Mouse (Mus musculus): ENCODE measurements at regions not wholly inside any gene's neighbourhood (a gene's known extent, or its start where the extent isn't known, plus 50 kb on each side); places are given as distances from the start of the nearest gene placed in this dataset.

GRCm38 (mm10) chr7:95787543-95787942 lies 383.5 kb upstream of the Tenm4 start:
- TF ChIP-seq CTCF (IDR thresholded peaks at IDR 0.05; ENCODE audit: control insufficient read depth, insufficient read depth, insufficient replicate concordance, low read depth, low read length) (no peak), POLR2A (IDR thresholded peaks at IDR 0.05; ENCODE audit: control insufficient read depth, low read depth, low read length) (no peak)

Measured in testis, adult 2 months (tissue).